Mouse (Mus musculus) embryonic stem cell, embryonic (primary cell): ENCODE data around the gene Gm7324.
"Not testable (repeated sequence)": the region's sequence is repeated elsewhere in the genome, so short reads cannot be mapped to it uniquely, and the experiment has no call there.

ENCODE experiments used
- CTCF ChIA-PET, 4 experiments: fragments of 300-600 bp in 2 of 4; fragments of 350-600 bp in 2 of 4; sonication (Branson Sonifier 250); formaldehyde crosslinking; loops; one replicate each; lab custom pipeline; 2022; ENCODE audit warnings: inconsistent platforms in 2 of 4; lab: Charles Lee
- POLR2A ChIA-PET, 4 experiments: fragments of 300-600 bp in 2 of 4; fragments of 350-600 bp in 2 of 4; sonication (Branson Sonifier 250); formaldehyde crosslinking; loops; one replicate each; lab custom pipeline; 2022; ENCODE audit warnings: antibody characterized with exemption in 4 of 4, inconsistent platforms in 1 of 4; lab: Charles Lee

Gm7324 gene

GRCm38 (mm10) chr14:43697621-43698020 is at the start of gene Gm7324:
Gene Gm7324, plus strand, starts transcription at chr14:43697828.
- POLR2A ChIA-PET: not testable (repeated sequence)

GRCm38 (mm10) chr14:43677099-43677498 is 20.5 kb upstream of the Gm7324 start, which contains the start of gene Gm8165:
Gene Gm8165, minus strand, starts transcription at chr14:43677199.
- POLR2A ChIA-PET: not testable (repeated sequence)

More at GRCm38 (mm10) chr14:43697621-43698020, at the start of gene Gm7324:
- CTCF ChIA-PET: not testable (repeated sequence)

GRCm38 (mm10) chr14:43727385-43727784 is 29.8 kb downstream of the Gm7324 start, which contains the start of gene Gm16506:
Gene Gm16506, minus strand, starts transcription at chr14:43727485.
- CTCF ChIA-PET, POLR2A ChIA-PET: not testable (repeated sequence)

More at GRCm38 (mm10) chr14:43677099-43677498, 20.5 kb upstream of the Gm7324 start, which contains the start of gene Gm8165:
- CTCF ChIA-PET: not testable (repeated sequence)

GRCm38 (mm10) chr14:43747566-43747965 is 49.9 kb downstream of the Gm7324 start, which contains the start of gene Gm6526:
Gene Gm6526, plus strand, starts transcription at chr14:43747866.
- POLR2A ChIA-PET, CTCF ChIA-PET: not testable (repeated sequence)
